Mouse (Mus musculus) heart, postnatal 36 days (tissue): ENCODE data around the gene Prkcq. TPM values are rescaled to one million over a fixed set of nuclear protein-coding genes. Genes with fewer than 3 reads are reported as not detected.
A peak's percentile ranks its signal among the peaks of the same experiment; 100 is the strongest.

Experiments used
- DNase-seq, 2 experiments: peaks; one replicate each; pipeline ENCODE4 v3.0.0; 2021 to 2022
- intact Hi-C: fragments of 180-260 bp; cut with DNase I; formaldehyde crosslinking; loops from one replicate; pipeline ENCODE4 v1.15.1; 2025
- total RNA-seq, 2 experiments: library from RNA; stranded (reverse); gene quantifications; 2 replicates each; pipeline ENCODE4 v1.2.3; 2021

The Prkcq gene
- 1 to 10 TPM; 2.1 TPM for total RNA-seq

DNA sequence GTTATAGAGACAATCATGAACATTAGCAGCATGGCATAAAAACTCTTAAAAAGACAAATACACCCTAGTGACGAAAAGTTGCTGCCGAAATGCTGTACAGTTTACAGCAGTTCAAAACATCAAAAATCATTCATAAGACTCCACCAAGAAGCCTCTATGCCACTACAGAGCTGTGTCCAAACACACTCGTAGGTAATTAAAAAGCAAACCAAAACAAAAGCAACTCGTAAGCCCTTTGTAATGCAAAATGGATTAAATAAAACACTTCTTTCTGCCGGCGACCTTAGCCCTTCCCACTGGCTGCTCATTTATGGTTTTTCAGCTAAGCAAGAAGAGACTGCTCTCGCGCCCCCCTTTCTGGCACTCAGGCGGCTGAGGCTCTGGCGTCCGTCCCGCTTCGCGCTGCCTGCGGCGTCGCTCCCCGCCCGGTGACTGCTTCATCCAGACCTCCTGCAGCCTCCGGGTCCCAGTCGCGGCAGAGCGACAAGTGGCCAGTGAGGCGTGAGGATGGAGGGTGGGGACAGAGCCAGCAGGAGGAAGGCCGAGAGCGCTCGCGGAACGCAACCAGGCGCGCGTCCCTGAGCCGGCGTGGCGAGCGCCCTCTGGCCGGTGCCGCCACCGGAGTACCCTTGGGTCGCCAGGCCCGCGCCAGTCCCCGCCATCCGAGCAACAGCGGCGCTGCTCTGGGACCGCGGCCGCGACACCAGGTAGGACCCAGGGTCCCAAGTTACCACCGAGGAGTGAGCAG, at the start of gene Prkcq:
TSS of gene Prkcq (plus strand) at position 355 of the 748 bp plus-strand sequence.
- DNase-seq: peak; percentile 59 to 62
- intact Hi-C loops: loop anchor here (5.0 kb wide), 1 partner anchor 85 kb away; no protein-coding TSS in a partner anchor

DNA sequence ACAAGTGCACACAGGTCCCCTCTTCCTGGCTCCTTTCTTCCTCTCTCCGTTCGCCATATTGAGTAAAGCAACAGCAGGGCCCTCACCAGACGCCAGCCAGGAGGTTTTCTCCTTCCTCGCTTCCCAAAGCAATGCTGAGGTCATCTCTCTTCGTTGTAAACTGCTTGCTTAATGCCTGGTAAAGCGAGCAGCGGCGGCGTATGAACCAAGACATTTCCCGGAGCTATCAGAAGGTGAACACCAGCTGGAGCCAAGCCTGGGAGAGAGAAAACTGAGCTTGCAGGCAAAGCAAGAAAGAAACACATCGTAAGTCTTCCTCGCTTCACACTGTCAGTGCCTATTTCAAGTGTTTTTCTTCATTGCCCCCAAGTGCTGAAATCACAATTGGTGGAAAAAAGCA, 41.0 kb upstream of the Prkcq start:
- intact Hi-C loops: no loop called here
- DNase-seq: no peak

DNA sequence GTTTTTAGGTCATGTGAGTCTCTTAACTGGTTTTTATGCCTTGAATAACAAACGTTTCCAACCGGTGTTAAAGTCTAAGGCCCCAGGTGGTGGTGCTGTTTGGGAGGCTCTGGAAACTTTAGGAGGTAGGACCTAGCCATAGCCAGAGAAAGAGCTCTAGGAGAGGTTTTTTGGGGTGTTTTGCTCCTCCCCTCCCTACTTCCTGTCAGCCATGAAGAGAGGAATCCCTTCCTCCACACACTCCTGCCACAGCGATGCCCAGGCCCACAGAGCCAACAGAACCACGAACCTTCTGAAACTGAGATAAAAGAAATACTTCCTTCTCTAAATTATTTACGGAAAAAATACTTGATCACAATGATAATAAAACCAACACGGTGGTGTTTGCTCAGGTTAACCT, 36.2 kb upstream of the Prkcq start:
- intact Hi-C loops: no loop called here
- no peak for DNase-seq

DNA sequence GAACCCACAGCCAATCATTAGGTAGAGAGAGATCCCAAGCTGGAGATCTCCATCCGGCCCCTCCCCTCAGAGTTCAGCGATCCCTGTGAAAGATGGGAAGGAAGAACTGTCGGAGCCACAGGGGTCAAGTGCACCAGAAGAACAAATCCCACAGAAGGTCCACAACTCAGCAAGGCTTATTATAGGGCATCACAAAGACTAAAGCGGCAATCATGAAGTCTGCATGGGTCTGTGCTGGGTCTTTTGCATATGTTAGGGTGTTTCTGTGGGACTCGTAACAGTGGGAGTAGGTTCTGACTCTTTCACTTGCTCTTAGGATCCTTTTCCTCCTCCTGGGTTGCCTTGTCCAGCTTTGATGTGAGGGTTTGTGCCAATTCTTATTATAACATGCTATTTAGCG, 33.8 kb upstream of the Prkcq start:
- intact Hi-C loops: no loop called here
- no peak for DNase-seq

DNA sequence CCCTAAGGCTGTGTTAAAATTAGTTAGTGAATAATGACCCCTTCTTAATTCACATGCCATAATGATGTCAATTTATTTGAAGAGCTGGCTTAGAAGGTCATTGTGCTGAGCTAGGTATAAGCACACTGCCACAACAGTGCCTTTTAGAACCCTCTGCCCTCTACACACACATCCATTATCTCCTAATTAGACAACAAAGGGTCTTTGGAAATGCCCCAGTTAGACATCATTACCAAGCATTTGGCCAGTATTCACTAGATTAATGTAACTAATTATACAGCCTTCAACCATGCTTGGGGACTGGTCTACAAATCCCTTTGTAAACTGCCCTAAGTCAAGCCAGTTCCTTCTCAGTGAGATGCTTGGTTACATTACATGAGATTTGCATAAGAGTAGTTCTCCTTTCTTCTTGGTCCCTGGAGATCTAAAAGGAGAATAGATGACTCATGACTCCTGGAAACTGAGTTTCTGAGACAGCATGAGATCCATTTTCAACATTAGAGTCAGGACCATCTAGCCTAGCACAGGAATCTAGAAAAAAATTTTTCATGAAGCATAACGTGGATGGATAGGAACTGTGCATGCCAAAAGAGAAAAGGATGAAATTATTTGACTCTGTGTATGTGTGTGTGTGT, 32.3 kb upstream of the Prkcq start:
- no peak for DNase-seq
- intact Hi-C loops: no loop called here

DNA sequence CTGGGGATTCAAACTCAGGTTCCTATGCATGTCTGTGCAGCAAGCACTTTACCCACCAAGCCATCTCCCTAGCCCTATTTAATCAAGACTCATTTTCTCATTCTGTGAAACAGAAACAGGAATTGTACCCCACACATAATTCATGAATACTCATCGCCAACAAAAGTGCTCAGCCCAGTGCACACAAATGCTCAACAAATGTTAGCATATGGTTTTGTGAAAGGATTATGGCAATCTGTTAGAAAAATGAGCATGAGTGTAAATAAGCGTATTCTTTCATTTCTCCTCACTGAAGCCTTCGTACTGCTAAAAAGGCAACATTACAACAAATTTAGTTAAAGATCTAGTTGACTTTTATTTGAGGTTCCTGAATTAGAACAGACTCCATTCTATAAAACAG, 31.5 kb upstream of the Prkcq start:
- intact Hi-C loops: no loop called here
- no peak for DNase-seq

DNA sequence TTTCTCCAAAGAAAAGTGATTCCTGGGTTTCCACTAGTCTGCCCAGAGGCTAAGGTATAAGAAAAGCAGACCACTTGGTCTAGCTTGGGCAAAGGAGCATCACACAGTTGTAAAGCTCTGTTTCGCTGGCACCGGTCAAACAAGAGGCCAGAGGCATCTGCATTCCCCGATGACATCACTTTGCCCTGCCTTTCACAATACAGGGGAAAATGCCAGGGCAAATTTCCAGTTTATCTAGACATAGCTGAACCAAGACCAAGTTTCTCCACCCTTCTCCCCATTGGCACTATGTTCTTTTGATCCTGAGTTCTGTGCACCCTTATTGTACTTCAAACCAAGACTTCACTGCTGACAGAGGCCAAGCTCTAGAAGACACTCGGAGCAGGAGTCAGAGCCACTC, 22.8 kb upstream of the Prkcq start:
- intact Hi-C loops: no loop called here
- DNase-seq: no peak

DNA sequence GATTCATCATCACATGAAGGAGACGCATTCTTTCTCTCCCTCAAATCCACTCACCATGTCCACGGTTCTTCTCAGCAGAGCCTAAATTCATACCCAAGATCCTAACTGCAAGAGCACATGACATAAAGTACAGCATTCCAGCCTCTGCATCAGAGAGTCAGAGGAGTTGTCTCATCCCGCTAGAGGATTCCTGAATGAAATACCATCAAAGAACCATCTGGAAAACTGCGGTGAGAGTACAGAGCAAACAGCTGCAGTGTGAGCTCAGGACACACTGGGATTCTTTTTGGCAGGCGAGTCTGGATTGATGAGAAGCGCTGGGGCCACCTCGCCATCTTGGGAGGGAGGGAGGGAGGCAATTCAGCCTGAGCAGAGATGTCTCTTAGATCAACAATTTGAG, 20.9 kb upstream of the Prkcq start:
- intact Hi-C loops: no loop called here
- no peak for DNase-seq

DNA sequence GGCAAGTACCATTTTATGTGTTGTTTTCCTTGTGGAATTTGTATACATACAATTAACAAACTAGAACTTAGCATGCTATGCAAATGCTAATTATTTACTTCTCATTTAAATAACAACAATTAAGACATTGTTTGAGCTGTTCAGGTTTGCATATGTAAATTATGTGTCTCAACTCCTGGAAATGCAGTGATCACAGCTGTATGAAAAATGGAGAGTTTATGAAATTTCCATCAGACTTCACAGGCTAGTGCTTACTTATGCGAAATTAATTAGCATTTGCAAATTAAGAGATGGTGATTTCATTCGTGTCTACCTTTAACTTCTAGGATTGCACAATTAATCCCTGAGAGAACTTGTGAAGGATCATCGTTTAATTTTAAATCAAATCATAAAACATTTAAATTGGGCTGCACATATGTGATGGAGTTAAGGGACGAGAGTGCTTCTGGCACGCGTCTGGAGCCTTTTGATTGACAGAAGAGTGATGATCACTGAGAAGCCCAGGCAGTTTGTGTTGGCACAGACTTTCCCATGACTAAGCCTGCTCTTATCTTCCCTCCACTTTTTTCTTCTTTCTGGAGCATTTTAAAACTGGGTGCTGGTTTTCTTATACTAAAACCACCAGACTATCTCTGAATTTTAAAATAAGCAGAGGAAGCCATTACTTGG, 20.1 kb upstream of the Prkcq start:
- intact Hi-C loops: no loop called here
- DNase-seq: no peak

DNA sequence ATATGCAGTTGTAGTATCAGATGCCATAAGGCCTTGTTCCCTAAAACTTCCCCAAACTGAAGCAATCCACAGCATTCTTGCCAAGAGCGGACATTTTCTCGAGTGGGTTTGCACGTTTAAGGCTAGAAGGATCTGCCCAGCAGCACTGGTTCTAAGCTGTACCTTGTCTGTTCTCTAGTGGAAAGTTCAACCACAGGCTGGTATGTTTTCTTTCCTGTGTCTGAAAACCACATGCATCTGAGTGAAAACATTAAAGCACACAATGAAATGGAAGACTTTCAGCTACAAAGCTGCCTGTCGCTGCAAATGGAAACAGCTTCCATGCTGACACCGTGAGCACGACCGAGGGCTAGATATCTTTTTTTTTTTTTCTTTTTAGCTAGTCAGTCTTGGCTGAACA, 12.3 kb upstream of the Prkcq start:
- DNase-seq: no peak

DNA sequence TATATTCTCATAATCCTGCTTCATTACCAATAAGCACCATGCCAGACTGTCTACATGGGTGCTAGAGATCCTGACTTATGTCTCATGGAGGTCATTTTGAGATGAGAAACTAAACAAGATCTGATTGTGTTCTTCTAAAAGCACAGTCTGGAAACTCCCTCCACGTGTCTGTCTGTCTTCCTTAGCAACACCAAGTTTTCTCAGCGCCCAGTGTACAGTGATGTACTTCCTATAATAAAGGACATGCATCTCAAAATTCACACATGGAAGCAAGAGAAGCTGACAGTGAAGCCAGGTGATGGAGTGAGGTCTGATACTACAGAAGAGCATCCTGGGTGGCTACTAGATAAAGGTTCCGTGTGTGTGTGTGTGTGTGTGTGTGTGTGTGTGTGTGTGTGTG, 11.2 kb upstream of the Prkcq start:
- no peak for DNase-seq
- intact Hi-C loops: no loop called here

More for the DNA sequence above, 12.3 kb upstream of the Prkcq start:
- intact Hi-C loops: no loop called here

DNA sequence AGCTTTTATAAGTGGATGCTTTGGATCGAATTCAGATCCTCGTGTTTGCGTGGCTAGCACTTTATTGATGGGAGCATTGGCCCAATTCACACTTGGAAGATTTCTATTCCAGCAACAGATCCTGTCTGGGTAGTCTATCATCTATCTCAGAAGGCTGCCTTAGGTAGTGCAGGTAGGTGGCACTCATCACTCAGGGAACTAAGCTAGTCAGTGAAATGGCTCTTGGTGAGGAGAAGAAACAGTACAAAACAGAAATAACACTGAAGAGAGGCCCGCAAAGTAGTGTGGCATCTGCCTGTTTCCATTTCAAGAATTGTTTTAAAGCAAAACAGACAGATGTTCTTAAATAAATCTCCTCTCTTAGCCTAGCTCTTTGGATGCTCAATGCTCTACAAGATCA, 10.6 kb upstream of the Prkcq start:
- no peak for DNase-seq
- intact Hi-C loops: no loop called here

DNA sequence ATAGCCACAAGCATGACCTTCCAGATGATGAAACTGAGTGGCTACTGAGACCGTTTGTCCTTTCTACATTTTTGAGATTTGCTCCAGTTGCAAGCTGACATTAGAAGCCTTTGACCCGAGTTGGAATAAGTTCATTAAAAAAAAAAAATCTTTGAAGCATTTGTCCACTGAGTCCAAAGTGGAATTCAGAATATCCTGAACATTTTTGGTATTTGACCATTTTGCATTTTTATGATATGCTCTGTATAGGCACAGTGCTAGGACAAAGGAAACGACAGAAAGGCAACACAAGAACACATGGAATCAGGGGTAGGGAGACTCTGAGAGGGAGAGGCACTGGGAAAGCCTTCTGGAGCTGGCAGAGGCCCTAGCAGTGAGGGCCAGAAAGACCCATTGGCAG, 9.2 kb upstream of the Prkcq start:
- intact Hi-C loops: no loop called here
- no peak for DNase-seq

DNA sequence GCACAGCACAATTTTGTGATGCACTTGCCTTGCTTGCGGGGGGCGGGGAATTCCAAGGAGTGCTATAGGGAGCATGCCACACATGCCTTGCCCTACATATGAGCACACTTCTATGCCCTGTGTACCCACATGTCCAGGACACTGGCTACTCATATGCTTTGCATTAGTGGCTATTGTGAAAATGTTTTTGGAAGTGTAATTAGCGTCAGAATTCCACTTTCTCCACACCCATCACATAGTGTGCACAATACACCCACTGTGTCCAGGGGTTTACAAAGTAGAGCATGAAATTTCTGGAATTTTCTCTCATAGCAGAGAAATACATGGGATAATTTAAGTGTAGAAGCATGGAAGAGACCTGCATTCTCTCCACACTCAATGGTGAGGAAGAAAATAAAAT, 7.7 kb upstream of the Prkcq start:
- intact Hi-C loops: no loop called here
- DNase-seq: no peak

DNA sequence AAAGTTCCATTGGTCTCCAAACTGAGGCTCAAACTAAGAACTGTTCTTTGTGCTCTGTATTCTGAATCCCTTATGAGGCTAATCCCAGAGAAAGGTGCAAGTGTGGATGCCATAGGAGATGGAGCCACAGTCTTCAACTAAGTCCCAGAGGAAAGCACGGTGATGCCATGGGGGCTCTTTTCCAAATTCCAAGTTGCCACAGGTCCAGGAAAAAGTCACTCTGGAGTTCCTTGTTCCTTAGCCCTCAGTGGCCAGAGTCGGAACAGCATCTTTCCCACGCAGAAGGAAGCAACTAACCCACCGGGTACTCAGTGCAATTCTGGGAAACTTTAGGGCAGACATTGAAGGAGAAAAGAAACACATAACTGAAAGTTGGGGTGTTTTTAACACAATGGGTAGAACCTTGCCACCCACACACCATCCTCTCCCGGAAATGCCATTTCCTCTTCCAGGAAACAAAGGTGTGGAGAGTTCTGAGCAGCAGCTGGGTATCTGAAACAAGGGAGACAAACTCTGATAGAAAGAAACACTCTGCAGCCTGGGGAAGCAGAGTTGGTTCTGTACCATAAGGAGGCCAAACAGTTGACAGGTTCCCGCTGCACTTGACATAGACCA, 2.1 kb upstream of the Prkcq start:
- intact Hi-C loops: loop anchor here (5.0 kb wide), 1 partner anchor 87 kb away; no protein-coding TSS in a partner anchor
- DNase-seq: no peak

DNA sequence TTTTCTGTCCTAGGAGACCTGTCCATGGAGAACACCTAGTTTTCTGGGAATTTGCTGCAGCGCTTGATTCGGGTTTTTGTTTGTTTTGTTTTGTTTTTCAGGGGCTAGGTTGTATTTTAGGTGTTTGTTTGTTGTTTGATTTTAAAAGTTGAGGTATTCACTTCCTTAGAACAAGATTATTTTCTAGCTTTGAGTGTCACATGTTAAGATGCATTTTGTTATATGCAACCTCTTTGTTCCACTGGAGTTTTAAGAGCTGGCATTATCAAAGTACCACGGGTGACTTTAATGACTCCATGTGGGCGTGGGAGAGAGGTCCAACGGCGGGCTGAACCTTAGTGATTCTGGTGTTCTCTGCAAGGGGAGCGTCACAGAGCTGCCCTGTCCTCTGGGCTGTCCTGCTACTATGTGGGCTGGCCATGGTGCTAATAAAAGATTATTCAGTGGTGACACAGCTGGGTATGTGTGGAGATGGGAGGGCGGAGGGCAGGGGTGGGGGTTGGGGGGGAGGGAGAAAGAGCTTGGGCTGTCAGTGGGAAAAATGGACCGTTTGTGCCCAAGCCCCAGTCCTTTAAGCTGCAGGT, 1.0 kb downstream of the Prkcq start:
- intact Hi-C loops: loop anchor here (5.0 kb wide), 1 partner anchor 84 kb away; no protein-coding TSS in a partner anchor
- DNase-seq: no peak

DNA sequence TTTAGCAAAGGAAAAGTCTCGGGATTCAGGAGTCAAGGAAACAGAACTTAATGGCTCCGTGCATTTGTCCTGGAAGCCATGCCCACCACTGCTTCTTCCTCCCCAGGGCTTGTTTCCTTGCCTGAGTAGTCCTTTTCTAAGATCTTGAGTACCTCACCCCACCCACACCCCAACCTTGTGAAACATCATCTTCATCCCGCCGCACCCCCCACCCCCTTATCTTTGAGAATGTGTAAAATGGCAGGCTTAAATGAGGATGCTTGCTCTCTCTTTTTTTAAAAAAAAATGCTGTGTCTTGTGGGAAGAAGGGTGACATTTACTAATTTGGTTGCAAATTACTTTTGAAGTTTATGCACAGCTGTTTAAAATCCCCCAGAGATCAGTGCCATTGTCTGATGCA, 1.6 kb downstream of the Prkcq start:
- intact Hi-C loops: loop anchor here (5.0 kb wide), 1 partner anchor 84 kb away; no protein-coding TSS in a partner anchor
- DNase-seq: no peak

DNA sequence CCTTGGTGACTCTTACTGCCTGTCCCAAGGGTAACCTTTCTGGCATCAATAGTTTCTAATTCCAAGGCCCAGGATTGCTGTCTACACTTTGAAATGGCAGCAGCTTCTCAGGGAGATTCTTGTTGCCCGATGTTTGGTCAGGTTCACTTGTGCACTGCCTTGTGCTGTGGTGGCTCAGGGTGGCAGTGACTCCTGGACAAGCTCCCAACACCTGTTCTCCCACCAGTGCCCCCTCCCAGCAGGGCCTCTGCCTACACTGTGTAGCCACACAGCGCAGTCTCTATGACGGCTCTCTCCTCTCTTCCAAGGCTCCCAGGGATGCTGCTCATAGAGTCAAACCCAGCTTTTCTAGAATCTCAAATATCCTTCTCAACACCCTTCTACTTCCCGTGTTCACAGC, 2.2 kb downstream of the Prkcq start:
- DNase-seq: no peak
- intact Hi-C loops: loop anchor here (5.0 kb wide), 1 partner anchor 83 kb away; no protein-coding TSS in a partner anchor

DNA sequence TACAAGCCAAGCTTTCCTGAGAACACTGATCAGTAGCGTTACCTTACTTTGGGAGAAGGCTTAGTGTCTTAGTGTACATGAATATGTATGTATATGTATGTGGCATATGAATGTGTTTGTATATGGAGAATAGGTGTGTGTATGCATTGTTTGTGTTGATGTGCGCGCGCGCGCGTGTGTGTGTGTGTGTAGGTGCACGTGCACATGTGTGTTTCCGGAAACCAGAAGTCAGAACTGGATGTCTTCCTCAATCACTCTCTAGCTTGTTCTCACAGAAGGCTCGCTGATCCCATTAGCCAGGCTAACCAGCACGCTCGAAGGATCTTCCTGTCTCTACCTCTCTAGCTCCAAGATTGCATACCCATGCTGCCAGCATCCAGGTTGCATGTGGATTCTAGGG, 6.0 kb downstream of the Prkcq start:
- DNase-seq: no peak
- intact Hi-C loops: no loop called here

DNA sequence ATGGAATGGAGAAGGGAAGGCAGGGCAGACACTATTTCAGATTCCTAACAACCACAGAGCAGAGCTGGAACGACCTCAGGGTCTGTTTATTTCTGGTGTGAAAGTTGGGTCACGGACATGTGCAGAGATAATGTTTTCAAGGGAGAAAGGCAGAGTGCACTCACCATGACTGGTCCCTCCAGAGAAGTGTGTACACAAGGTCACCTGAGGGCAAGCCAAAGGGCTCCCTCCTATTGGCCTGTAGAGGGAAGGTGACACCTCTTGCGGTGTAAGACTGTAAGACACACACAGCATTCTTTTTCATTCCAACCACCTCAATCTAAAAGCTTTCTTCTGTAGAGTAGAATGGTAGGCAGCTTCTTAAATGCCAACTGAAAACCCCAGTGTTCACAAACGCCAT, 9.6 kb downstream of the Prkcq start:
- no peak for DNase-seq

DNA sequence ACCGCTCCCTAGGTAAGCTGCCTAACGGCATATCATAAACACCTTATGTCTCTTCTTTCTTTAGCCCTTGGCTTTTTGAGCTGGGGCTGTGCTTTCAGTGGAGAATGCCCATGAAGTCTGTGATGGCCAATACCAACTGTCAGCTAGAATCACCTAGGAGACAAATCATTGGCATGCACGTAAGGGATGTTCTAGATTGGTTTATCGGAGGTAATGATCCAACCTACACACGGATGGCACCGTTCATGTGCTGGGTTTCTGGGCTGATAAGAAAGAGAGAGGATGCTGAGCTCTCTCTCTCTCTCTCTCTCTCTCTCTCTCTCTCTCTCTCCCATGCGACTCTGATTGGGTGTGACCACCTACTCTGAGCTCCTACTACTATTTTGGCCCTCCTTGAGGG, 10.2 kb downstream of the Prkcq start:
- intact Hi-C loops: no loop called here
- DNase-seq: no peak

More for the DNA sequence above, 9.6 kb downstream of the Prkcq start:
- intact Hi-C loops: no loop called here
